In the genomic region with DNA sequence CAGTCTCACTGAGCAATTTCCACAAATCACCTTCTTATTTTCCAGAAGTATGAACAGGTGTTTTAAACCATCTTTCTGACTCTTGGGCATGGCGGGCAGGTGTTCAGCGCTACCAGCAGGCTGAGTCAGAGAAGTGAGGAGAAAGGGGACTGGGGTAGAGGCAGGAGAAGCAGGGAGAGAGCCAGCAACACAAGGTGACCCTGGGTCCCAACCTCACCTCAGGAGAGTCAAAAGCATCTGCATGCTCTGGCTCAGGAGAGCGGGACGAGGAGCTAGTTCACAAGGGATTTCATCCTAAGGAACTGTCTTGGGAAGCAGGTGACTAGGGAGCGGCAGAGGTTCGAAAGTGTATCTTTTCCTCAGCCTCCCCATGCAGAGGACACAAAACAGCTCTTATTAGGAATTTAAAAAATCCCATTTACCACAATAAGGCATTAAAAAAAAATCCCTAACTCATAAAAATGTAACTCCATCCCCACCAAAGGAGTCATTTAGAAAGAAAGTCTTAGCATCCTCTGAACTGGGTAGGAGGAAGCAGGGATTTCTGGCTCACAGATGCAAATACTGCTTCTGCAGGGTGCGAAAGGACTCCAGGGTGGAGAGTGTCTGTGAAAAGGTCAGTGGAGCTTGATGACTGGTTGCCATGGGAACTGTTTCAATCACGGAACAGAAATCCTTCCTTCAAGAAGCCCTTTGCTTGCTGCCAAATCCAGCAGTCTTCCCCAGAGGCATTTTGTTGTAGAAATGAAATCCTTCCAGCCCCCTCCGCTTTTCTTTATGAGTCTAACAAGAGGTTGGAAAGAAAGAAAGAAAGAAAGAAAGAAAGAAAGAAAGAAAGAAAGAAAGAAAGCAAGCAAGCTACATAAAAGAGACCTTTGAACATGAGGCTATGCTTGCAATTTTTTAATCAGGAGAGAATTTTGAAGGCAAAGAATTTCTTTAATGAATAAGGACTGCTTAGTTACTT, we compare ENCODE assay signal across 10 mouse cellular contexts. TPM values are rescaled to one million over a fixed set of nuclear protein-coding genes. Genes with fewer than 3 reads are reported as not detected.
DNase-seq lines count a peak whose midpoint lies in the region; ATAC-seq and TF ChIP-seq lines count a peak whose summit lies in the region.
"Had no signal": no experiment of that assay in that cellular context is flagged by ENCODE, and none has a peak within 500 bp of the region (broad histone marks: within the 10 kb centered on the region; RNA-seq: fewer than 3 reads in every experiment).

No protein-coding gene starts in this region.

- 8% methylated on average over 9 of the region's 9 CpGs for WGBS in forebrain, embryonic 11.5 days
- 9% methylated on average over 9 of the region's 9 CpGs for WGBS in limb, embryonic 14.5 days

- no peaks in the 10 kb centered on the region for H3K9me3 ChIP-seq in CH12.LX (replicated peaks; ENCODE audit: low read length)
- H3K9me3 ChIP-seq in forebrain, embryonic 11.5 days (ENCODE audit: control insufficient read depth, low read length): no peaks in the 10 kb centered on the region
- no peaks in the 10 kb centered on the region for H3K9me3 ChIP-seq in limb, embryonic 14.5 days (ENCODE audit: control insufficient read depth, low read length)
- H3K9me3 ChIP-seq: megakaryocyte, embryonic 14.5 days had no signal

- H3K79me2 ChIP-seq in CH12.LX (replicated peaks; ENCODE audit: control insufficient read depth, extremely low read depth, insufficient read depth, poor library complexity, severe bottlenecking): no peaks in the 10 kb centered on the region

- H3K4me1 ChIP-seq in CH12.LX (ENCODE audit: control insufficient read depth in 1 of 2, insufficient read depth in 2 of 2): peaks cover 0 to 8% of the 10 kb centered on the region in 2 experiments; a peak in 2 of 4 replicates
- peaks cover 11% of the 10 kb centered on the region for H3K4me1 ChIP-seq in forebrain, embryonic 11.5 days (replicated peaks; ENCODE audit: control insufficient read depth, insufficient read depth, low read length)
- H3K4me1 ChIP-seq in limb, embryonic 14.5 days (ENCODE audit: control insufficient read depth, insufficient read depth, low read length): peaks cover 13% of the 10 kb centered on the region
- H3K4me1 ChIP-seq: megakaryocyte, embryonic 14.5 days had no signal

- no peak for TF ChIP-seq CTCF in CH12.LX (conservative IDR thresholded peaks at IDR 0.05 in 1 of 2, IDR thresholded peaks at IDR 0.05 in 1 of 2; ENCODE audit: low read depth in 2 of 2, low read length in 2 of 2)

- no peak overlapping the region for H3K27ac ChIP-seq in CH12.LX (ENCODE audit: insufficient read depth, low read depth)
- H3K27ac ChIP-seq in forebrain, embryonic 11.5 days (ENCODE audit: low read depth, low read length): peak overlapping the region; percentile 80
- peak overlapping the region; percentile 56; the same call in 1 of the 2 replicates for H3K27ac ChIP-seq in limb, embryonic 14.5 days (replicated peaks; ENCODE audit: low read depth, low read length)

- DNase-seq in adrenal gland, postnatal 36 days: peak; percentile 22
- DNase-seq in adrenal gland, adult 18-20 months (ENCODE audit: low spot score in 2 of 2): no peak
- DNase-seq in CH12.LX (ENCODE audit: extremely low read depth): peak; percentile 67
- peak; percentile 59 for DNase-seq in forebrain, embryonic 11.5 days (ENCODE audit: low spot score)
- DNase-seq in limb, embryonic 14.5 days (ENCODE audit: low spot score): peak; percentile 89
- no peak for DNase-seq in thymus, postnatal 10 days (ENCODE audit: low spot score in 2 of 2)
- DNase-seq in right cerebral cortex, postnatal 25 days: no peak
- DNase-seq: B cell, adult 2 months had no signal

- TF ChIP-seq POLR2A in CH12.LX (IDR thresholded peaks at IDR 0.05; ENCODE audit: low read depth, low read length): no peak
- no peak for TF ChIP-seq POLR2A in limb, embryonic 14.5 days (IDR thresholded peaks at IDR 0.05; ENCODE audit: borderline replicate concordance, extremely low read depth, insufficient read depth, insufficient read length)

- H3K27me3 ChIP-seq in CH12.LX (replicated peaks): no peaks in the 10 kb centered on the region
- H3K27me3 ChIP-seq in forebrain, embryonic 11.5 days (ENCODE audit: control insufficient read depth, insufficient read depth, low read length): no peaks in the 10 kb centered on the region
- no peaks in the 10 kb centered on the region for H3K27me3 ChIP-seq in limb, embryonic 14.5 days (ENCODE audit: control insufficient read depth, insufficient read depth, low read length)

- TF ChIP-seq RAD21 in CH12.LX (IDR thresholded peaks at IDR 0.05; ENCODE audit: low read depth, low read length): no peak

- no peaks in the 10 kb centered on the region for H3K36me3 ChIP-seq in CH12.LX (replicated peaks in 1 of 2; ENCODE audit: control insufficient read depth in 1 of 2, insufficient read depth in 1 of 2, low read length in 1 of 2)
- H3K36me3 ChIP-seq in forebrain, embryonic 11.5 days (ENCODE audit: control insufficient read depth, insufficient read depth, low read length): no peaks in the 10 kb centered on the region
- H3K36me3 ChIP-seq in limb, embryonic 14.5 days (ENCODE audit: control insufficient read depth, insufficient read depth, low read length): no peaks in the 10 kb centered on the region

- no peak for TF ChIP-seq EP300 in CH12.LX (IDR thresholded peaks at IDR 0.05; ENCODE audit: low read length)

- dilution Hi-C loops in CH12.LX (cut with MboI; ENCODE audit: extremely low pct_ligation_motif_present, extremely low pct_unique_long_range_greater_than_20kb, low sequenced_read_pairs): no loop called here

- ATAC-seq in forebrain, embryonic 11.5 days (replicated peaks; ENCODE audit: low FRiP score): peak; percentile 88
- peak; percentile 81 for ATAC-seq in limb, embryonic 14.5 days (ENCODE audit: low FRiP score, low read depth)
- ATAC-seq in erythroblast, adult 5-6 weeks (replicated peaks; ENCODE audit: low FRiP score, poor library complexity, severe bottlenecking): no peak

- in situ Hi-C loops in CH12.LX (cut with MboI; ENCODE audit: low pct_ligation_motif_present, low pct_unique_long_range_greater_than_20kb, low sequenced_read_pairs): no loop called here

- H3K4me2 ChIP-seq in CH12.LX (ENCODE audit: insufficient read depth, low read depth, poor library complexity, severe bottlenecking): no peak overlapping the region
- peak overlapping the region; percentile 16; the same call in 1 of the 2 replicates for H3K4me2 ChIP-seq in forebrain, embryonic 11.5 days (ENCODE audit: low read depth, low read length, severe bottlenecking)
- H3K4me2 ChIP-seq in limb, embryonic 14.5 days (replicated peaks; ENCODE audit: low read depth, low read length, severe bottlenecking): 0 out of 2 replicates have a peak overlapping the region, but pooled peaks have one; percentile 2

- H3K9ac ChIP-seq in CH12.LX (ENCODE audit: insufficient read depth, low read depth): no peak overlapping the region
- H3K9ac ChIP-seq in forebrain, embryonic 11.5 days (ENCODE audit: low read length): 0 out of 2 replicates have a peak overlapping the region, but pooled peaks have one; percentile 23
- no peak overlapping the region for H3K9ac ChIP-seq in limb, embryonic 14.5 days (ENCODE audit: low read depth, low read length, severe bottlenecking)

- H3K4me3 ChIP-seq in CH12.LX (replicated peaks in 1 of 3; ENCODE audit: low read depth in 2 of 3, low read length in 2 of 3, poor library complexity in 1 of 3): no peak overlapping the region
- H3K4me3 ChIP-seq in forebrain, embryonic 11.5 days (ENCODE audit: low read depth, low read length): no peak overlapping the region
- no peak overlapping the region for H3K4me3 ChIP-seq in limb, embryonic 14.5 days (replicated peaks; ENCODE audit: low read length)
- H3K4me3 ChIP-seq: megakaryocyte, embryonic 14.5 days had no signal

TF ChIP-seq in CH12.LX, 34 proteins besides CTCF, POLR2A, EP300 and RAD21:
- TF ChIP-seq NELFE (IDR thresholded peaks at IDR 0.05; ENCODE audit: low read depth, low read length) (no peak), ZKSCAN1 (IDR thresholded peaks at IDR 0.05; ENCODE audit: borderline replicate concordance, low read depth, low read length) (no peak), UBTF (IDR thresholded peaks at IDR 0.05; ENCODE audit: low read depth, low read length) (no peak), MEF2A (IDR thresholded peaks at IDR 0.05; ENCODE audit: borderline replicate concordance, low read depth, low read length) (no peak), SIN3A (IDR thresholded peaks at IDR 0.05; ENCODE audit: low read length) (no peak), CHD1 (IDR thresholded peaks at IDR 0.05; ENCODE audit: low read depth, low read length) (no peak), NRF1 (IDR thresholded peaks at IDR 0.05; ENCODE audit: low read depth, low read length) (no peak)

RNA-seq across cellular contexts. Expression of a gene that starts 31.4 kb away (rescaled TPM):
- total RNA-seq in adrenal gland, postnatal 36 days (2021): 1 to 10 TPM; 1.3 to 2.2 TPM
- 1 to 10 TPM; 2.6 to 2.8 TPM for total RNA-seq in adrenal gland, adult 18-20 months (2021)
- total RNA-seq in CH12.LX (2012; rRNA removed): 99.2 and 151 TPM in 2 replicates
- total RNA-seq in CH12.LX (2014; rRNA removed): 58.8 and 66.9 TPM in 2 replicates
- 46.4 and 47.9 TPM in 2 replicates for polyA plus RNA-seq in CH12.LX (2012; ENCODE audit: insufficient read length, low read depth)
- 0.33 and 0.37 TPM in 2 replicates for polyA plus RNA-seq in forebrain, embryonic 11.5 days (2014; fragmentation: Nextera tagmentation; extraction: Ambion mirVana)
- 5.1 and 7.0 TPM in 2 replicates for polyA plus RNA-seq in limb, embryonic 14.5 days (2012; rRNA removed)
- polyA plus RNA-seq in limb, embryonic 14.5 days (2014; fragmentation: Nextera tagmentation; extraction: Ambion mirVana): 4.0 and 4.9 TPM in 2 replicates
- total RNA-seq in erythroblast, adult 5-6 weeks (2015; ENCODE audit: low replicate concordance): 0.63 TPM in 1 of 2 replicates, not detected in the other
- 0.43 TPM in 1 of 2 replicates, not detected in the other for total RNA-seq in erythroblast, adult 5-6 weeks (2017; ENCODE audit: low replicate concordance)

Comparison
In these comparisons a context has a peak if more than half of its experiments do, and no peak if none do; other contexts are left out.
1. DNase-seq: peak in adrenal gland, postnatal 36 days (2 of 2), CH12.LX (single experiment), forebrain, embryonic 11.5 days (single experiment) and limb, embryonic 14.5 days (single experiment); none in adrenal gland, adult 18-20 months (0 of 2), thymus, postnatal 10 days (0 of 2) and right cerebral cortex, postnatal 25 days (single experiment).
2. RNA of a gene that starts 31.4 kb away (total RNA-seq): 58.8 to 151 TPM in CH12.LX; 2.6 to 2.8 TPM in adrenal gland, adult 18-20 months, 1.3 to 2.2 TPM in adrenal gland, postnatal 36 days and 0.43 to 0.63 TPM in erythroblast, adult 5-6 weeks; every median in the first group is over 10 times any median in the second.